Mouse (Mus musculus) cerebellum, adult 2 months (tissue): Measurements from ENCODE around the gene Fmnl2.

Experiments used
- CTCF ChIP-seq: fragments of 200-500 bp; IDR thresholded peaks from 2 replicates; pipeline ENCODE4 v1.5.1; 2011; ENCODE audit warnings: low read depth, mild to moderate bottlenecking, control low read depth, low read length, moderate library complexity, borderline replicate concordance; ENCODE audit not compliant: insufficient read depth
- POLR2A ChIP-seq: fragments of 200-500 bp; IDR thresholded peaks from 2 replicates; pipeline ENCODE4 v1.6.1; 2011; ENCODE audit warnings: low read length, control low read depth, borderline replicate concordance; ENCODE audit not compliant: insufficient read depth

DNA sequence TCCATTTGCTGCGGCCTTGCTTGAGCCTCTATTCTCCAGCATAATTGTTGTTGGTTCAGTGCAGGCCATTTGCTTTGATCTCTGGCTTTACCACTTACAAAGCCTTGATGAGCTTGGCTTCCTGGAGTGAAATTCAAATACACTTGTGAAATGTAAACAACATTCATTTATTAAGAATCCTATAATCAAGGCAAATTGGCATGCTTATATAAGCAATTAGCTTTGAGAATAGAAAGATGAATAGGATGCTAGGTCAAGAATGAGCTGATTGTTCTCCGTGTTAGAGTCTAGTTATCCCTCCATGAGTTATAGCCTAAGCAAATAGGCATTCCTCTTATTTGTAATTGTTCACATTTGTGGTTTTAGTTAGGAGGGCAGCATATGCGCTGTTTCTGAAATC, 8.5 kb downstream of the Fmnl2 start:
- TF ChIP-seq POLR2A (no peak), CTCF (no peak)
